Mouse (Mus musculus): ENCODE measurements at regions not wholly inside any gene's neighbourhood (a gene's known extent, or its start where the extent isn't known, plus 50 kb on each side); places are given as distances from the start of the nearest gene placed in this dataset.

GRCm38 (mm10) chr14:76940507-76940906 lies 96.1 kb upstream of the Ccdc122 start:
- TF ChIP-seq CTCF (IDR thresholded peaks at IDR 0.05; ENCODE audit: low read depth), result no peak
- TF ChIP-seq EP300 (IDR thresholded peaks at IDR 0.05; ENCODE audit: low read depth), result no peak

Data from liver, embryonic 14.5 days (tissue).